Mouse (Mus musculus): ENCODE results near the gene Rinl. TPM values are rescaled to one million over a fixed set of nuclear protein-coding genes. Genes with fewer than 3 reads are reported as not detected.

The Rinl gene
- polyA plus RNA-seq, 1 experiment, result not detected

GRCm38 (mm10) chr7:28810107-28811066 is 21.6 kb downstream of the Rinl start:
- Histone ChIP-seq H3K27ac (ENCODE audit: insufficient read depth, low read depth, low read length) (peak overlapping the region; percentile 97), H3K4me1 (ENCODE audit: control insufficient read depth, insufficient read depth, low read length) (peaks cover 28% of the 10 kb centered on the region), H3K4me3 (ENCODE audit: insufficient read depth, low read depth, low read length) (peak overlapping the region; percentile 93)
- WGBS, result under 1% methylated on average over 70 of the region's 70 CpGs
- TF ChIP-seq CTCF (IDR thresholded peaks at IDR 0.05; ENCODE audit: insufficient read depth, low read depth, low read length) (no peak), POLR2A (IDR thresholded peaks at IDR 0.05; ENCODE audit: insufficient read depth, low read depth, low read length) (peak; percentile 78)

- peak overlapping the region; percentile 93 for H3K4me3 ChIP-seq (ENCODE audit: insufficient read depth, low read depth, low read length)
- peaks cover 36% of the 10 kb centered on the region for H3K4me1 ChIP-seq (ENCODE audit: control insufficient read depth, insufficient read depth, low read length)
- under 1% methylated on average over 39 of the region's 40 CpGs for WGBS
- TF ChIP-seq POLR2A (IDR thresholded peaks at IDR 0.05; ENCODE audit: insufficient read depth, low read depth, low read length) (no peak), CTCF (IDR thresholded peaks at IDR 0.05; ENCODE audit: insufficient read depth, low read depth, low read length) (no peak)
- peak overlapping the region; percentile 97; the same call in 1 of the 2 replicates for H3K27ac ChIP-seq (ENCODE audit: insufficient read depth, low read depth, low read length)
These were observed 22.5 kb downstream of the Rinl start for GRCm38 (mm10) chr7:28811228-28811627.

GRCm38 (mm10) chr7:28811640-28812275 is 23.0 kb downstream of the Rinl start:
- H3K4me3 ChIP-seq (ENCODE audit: insufficient read depth, low read depth, low read length), result peak overlapping the region; percentile 93
- H3K27ac ChIP-seq (ENCODE audit: insufficient read depth, low read depth, low read length), result no peak overlapping the region
- peaks cover 41% of the 10 kb centered on the region for H3K4me1 ChIP-seq (ENCODE audit: control insufficient read depth, insufficient read depth, low read length)
- under 1% methylated on average over 7 of the region's 7 CpGs for WGBS
- no peak for TF ChIP-seq CTCF (IDR thresholded peaks at IDR 0.05; ENCODE audit: insufficient read depth, low read depth, low read length)
- TF ChIP-seq POLR2A (IDR thresholded peaks at IDR 0.05; ENCODE audit: insufficient read depth, low read depth, low read length), result no peak

DNA sequence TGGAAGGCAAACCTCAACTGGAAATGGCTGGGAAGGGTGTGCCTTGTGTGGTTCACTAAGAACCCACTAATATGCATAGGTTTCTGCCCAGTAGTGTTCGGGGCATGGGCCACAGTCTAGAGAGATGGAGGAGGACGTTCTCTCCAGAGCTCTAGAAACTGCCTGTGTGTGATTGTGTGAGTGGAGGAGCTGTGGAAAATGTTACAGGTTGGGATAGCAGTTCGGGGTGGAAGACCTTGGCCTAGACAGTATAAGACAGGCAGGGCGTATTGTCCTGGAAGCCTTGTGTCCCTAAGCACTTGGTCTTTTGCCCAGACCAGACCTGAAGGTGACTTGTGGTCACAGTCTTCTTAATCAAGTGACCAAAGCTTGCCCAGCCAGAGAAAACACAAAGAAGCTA is 23.7 kb downstream of the Rinl start:
- H3K4me1 ChIP-seq (ENCODE audit: control insufficient read depth, insufficient read depth, low read length), result peaks cover 43% of the 10 kb centered on the region
- TF ChIP-seq POLR2A (IDR thresholded peaks at IDR 0.05; ENCODE audit: insufficient read depth, low read depth, low read length), result no peak
- no peak for TF ChIP-seq CTCF (IDR thresholded peaks at IDR 0.05; ENCODE audit: insufficient read depth, low read depth, low read length)
- WGBS, result 20% methylated on average over 4 of the region's 4 CpGs
- H3K27ac ChIP-seq (ENCODE audit: insufficient read depth, low read depth, low read length), result peak overlapping the region; percentile 23; the same call in 1 of the 2 replicates
- H3K4me3 ChIP-seq (ENCODE audit: insufficient read depth, low read depth, low read length), result peak overlapping the region; percentile 32

DNA sequence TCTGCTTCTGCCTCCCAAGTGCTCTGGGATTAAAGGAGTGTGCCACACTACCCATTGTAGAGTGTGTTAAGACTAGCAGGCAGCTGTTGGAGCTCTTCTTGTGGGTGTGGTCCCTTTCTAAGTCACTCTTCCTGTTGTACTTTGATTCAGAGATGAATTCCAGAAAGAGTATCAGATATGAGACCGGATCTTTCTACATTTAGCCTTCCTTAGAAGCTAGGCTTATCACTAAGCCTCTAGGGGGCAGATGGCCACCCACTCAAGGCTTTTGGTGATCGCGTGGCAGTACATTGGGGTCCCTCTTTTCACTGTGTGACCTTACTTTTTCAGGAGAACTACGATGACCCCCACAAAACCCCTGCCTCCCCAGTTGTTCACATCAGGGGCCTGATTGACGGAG is 24.2 kb downstream of the Rinl start:
- 46% methylated on average over 5 of the region's 5 CpGs for WGBS
- Histone ChIP-seq H3K27ac (ENCODE audit: insufficient read depth, low read depth, low read length) (no peak overlapping the region; the same call in 1 of the 2 replicates), H3K4me1 (ENCODE audit: control insufficient read depth, insufficient read depth, low read length) (peaks cover 39% of the 10 kb centered on the region), H3K4me3 (ENCODE audit: insufficient read depth, low read depth, low read length) (no peak overlapping the region; the same call in 1 of the 2 replicates)
- TF ChIP-seq POLR2A (IDR thresholded peaks at IDR 0.05; ENCODE audit: insufficient read depth, low read depth, low read length) (no peak), CTCF (IDR thresholded peaks at IDR 0.05; ENCODE audit: insufficient read depth, low read depth, low read length) (no peak)

DNA sequence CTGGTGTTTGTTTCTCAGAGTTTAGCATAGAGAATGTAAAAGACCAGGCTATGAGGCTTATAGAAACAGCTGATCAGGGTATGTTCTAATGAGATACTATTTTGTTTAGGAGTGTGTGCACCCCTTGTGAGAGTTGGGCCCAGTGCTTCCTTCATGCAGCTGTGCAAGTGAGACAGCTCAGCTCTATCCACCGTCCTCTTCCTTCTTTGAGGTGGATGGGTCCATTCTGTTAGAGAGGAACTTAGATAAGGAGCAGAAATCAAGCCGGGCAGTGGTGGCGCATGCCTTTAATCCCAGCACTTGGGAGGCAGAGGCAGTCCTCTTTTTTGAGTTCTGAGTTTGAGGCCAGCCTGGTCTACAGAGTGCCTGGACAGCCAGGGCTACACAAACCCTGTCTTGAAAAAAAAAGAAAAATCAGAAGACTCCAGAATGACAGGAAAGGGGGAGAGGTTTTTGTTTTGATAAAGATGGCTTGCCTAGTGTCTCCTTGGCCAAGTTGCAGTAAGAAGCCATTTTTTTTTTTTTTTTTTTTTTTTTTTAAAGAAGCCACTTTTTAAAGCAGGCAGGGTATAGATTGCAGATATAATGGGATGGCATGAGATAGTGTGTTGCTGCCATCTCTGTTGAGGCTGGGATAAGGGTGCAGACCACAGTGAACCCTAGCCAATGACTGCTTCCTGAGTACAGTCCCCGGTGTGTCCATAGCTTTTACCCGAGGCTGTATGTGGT is 25.7 kb downstream of the Rinl start:
- TF ChIP-seq POLR2A (IDR thresholded peaks at IDR 0.05; ENCODE audit: insufficient read depth, low read depth, low read length), result no peak
- TF ChIP-seq CTCF (IDR thresholded peaks at IDR 0.05; ENCODE audit: insufficient read depth, low read depth, low read length), result no peak
- 79% methylated on average over 5 of the region's 5 CpGs for WGBS
- H3K27ac ChIP-seq (ENCODE audit: insufficient read depth, low read depth, low read length), result no peak overlapping the region
- H3K4me1 ChIP-seq (ENCODE audit: control insufficient read depth, insufficient read depth, low read length), result peaks cover 41% of the 10 kb centered on the region
- no peak overlapping the region for H3K4me3 ChIP-seq (ENCODE audit: insufficient read depth, low read depth, low read length)

DNA sequence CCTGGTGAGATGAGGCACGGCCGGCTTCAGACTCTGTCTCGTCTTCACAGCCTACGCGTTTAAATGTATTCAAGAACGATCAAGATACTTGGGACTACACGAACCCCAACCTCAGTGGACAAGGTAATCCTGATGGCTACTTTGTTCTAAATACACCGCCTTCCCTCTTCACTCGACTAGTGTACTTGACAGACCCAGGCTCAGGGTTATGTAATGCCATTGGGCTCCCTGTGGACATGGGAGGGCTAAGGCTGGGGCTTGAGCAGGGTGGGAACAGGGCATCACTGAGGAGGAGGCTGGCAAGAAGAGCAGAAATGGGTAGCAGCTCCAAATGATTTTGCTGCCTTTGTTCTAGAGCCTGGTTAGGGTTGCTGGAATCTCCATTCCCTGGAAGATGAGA is 26.5 kb downstream of the Rinl start:
- Histone ChIP-seq H3K27ac (ENCODE audit: insufficient read depth, low read depth, low read length) (no peak overlapping the region), H3K4me1 (ENCODE audit: control insufficient read depth, insufficient read depth, low read length) (peaks cover 46% of the 10 kb centered on the region), H3K4me3 (ENCODE audit: insufficient read depth, low read depth, low read length) (no peak overlapping the region)
- TF ChIP-seq CTCF (IDR thresholded peaks at IDR 0.05; ENCODE audit: insufficient read depth, low read depth, low read length) (no peak), POLR2A (IDR thresholded peaks at IDR 0.05; ENCODE audit: insufficient read depth, low read depth, low read length) (no peak)
- WGBS, result 86% methylated on average over 9 of the region's 9 CpGs

GRCm38 (mm10) chr7:28816201-28816600 is 27.4 kb downstream of the Rinl start:
- TF ChIP-seq POLR2A (IDR thresholded peaks at IDR 0.05; ENCODE audit: insufficient read depth, low read depth, low read length), result no peak
- no peak for TF ChIP-seq CTCF (IDR thresholded peaks at IDR 0.05; ENCODE audit: insufficient read depth, low read depth, low read length)
- Histone ChIP-seq H3K4me1 (ENCODE audit: control insufficient read depth, insufficient read depth, low read length) (peaks cover 56% of the 10 kb centered on the region), H3K4me3 (ENCODE audit: insufficient read depth, low read depth, low read length) (no peak overlapping the region), H3K27ac (ENCODE audit: insufficient read depth, low read depth, low read length) (no peak overlapping the region)
- WGBS, result 46% methylated on average over 9 of the region's 9 CpGs
